Mouse (Mus musculus) cortical plate, adult 2 months (tissue): ENCODE measurements at regions not wholly inside any gene's neighbourhood (a gene's known extent, or its start where the extent isn't known, plus 50 kb on each side); places are given as distances from the start of the nearest gene placed in this dataset.

Experiments used
- CTCF ChIP-seq: fragments of 200-500 bp; IDR thresholded peaks from 2 replicates; pipeline ENCODE4 v1.5.1; 2011; ENCODE audit warnings: mild to moderate bottlenecking, control low read depth, low read length; ENCODE audit not compliant: insufficient read depth; ENCODE audit errors: extremely low read depth
- POLR2A ChIP-seq: fragments of 200-500 bp; IDR thresholded peaks from 2 replicates; pipeline ENCODE4 v1.6.1; 2011; ENCODE audit warnings: mild to moderate bottlenecking, low read length, control low read depth; ENCODE audit not compliant: insufficient read depth; ENCODE audit errors: extremely low read depth

DNA sequence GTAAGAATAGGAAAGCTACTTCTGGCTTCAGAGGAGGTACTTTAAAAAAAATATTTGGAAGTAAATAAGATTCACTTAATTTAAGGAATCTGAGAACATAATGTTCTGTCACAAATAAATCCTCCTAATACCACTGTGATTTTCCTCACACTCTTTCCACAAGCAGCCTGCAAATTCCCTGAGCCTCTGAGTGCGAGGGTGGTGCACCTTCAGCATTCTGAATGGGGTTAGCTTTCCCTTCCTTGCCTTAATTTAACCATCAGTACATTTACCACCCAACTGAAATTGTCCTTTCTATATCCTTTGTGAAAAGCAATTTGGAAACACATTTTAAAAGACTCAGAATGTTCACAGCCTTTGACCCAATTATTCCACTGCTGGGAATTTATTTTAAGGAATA lies 691.7 kb downstream of the Utrn start:
- TF ChIP-seq CTCF (no peak), POLR2A (no peak)
